Mouse (Mus musculus) neural tube, embryonic 15.5 days (tissue): ENCODE measurements at regions not wholly inside any gene's neighbourhood (a gene's known extent, or its start where the extent isn't known, plus 50 kb on each side); places are given as distances from the start of the nearest gene placed in this dataset.

Experiments
- ATAC-seq: fragments of 200-750 bp; cut with Nextera tagmentation; 2 replicates; pipeline ENCODE4 v1.8.0; 2017; ENCODE audit warnings: mild to moderate bottlenecking, moderate TSS enrichment, moderate library complexity; ENCODE audit not compliant: low FRiP score
- H3K27ac ChIP-seq: fragments of 300-500 bp; sonication (generic); replicated peaks from 2 replicates; pipeline ENCODE4 v1.5.1; 2015; ENCODE audit warnings: mild to moderate bottlenecking, inconsistent platforms
- H3K27me3 ChIP-seq: fragments of 300-500 bp; sonication (generic); replicated peaks from 2 replicates; pipeline ENCODE4 v1.6.1; 2015; ENCODE audit warnings: inconsistent platforms
- H3K36me3 ChIP-seq: fragments of 300-500 bp; sonication (generic); 2 replicates; pipeline ENCODE4 v1.6.1; 2015; ENCODE audit warnings: inconsistent platforms
- H3K4me1 ChIP-seq: fragments of 300-500 bp; sonication (generic); 2 replicates; pipeline ENCODE4 v1.6.1; 2015; ENCODE audit warnings: inconsistent platforms
- H3K4me2 ChIP-seq: fragments of 300-500 bp; sonication (generic); 2 replicates; pipeline ENCODE4 v1.6.1; 2015; ENCODE audit warnings: inconsistent platforms, mild to moderate bottlenecking, moderate library complexity
- H3K4me3 ChIP-seq: fragments of 300-500 bp; sonication (generic); replicated peaks from 2 replicates; pipeline ENCODE4 v1.5.1; 2015; ENCODE audit warnings: mild to moderate bottlenecking, inconsistent platforms
- H3K9ac ChIP-seq: fragments of 300-500 bp; sonication (generic); replicated peaks from 2 replicates; pipeline ENCODE4 v1.6.1; 2015; ENCODE audit warnings: mild to moderate bottlenecking, inconsistent platforms
- H3K9me3 ChIP-seq: fragments of 300-500 bp; sonication (generic); replicated peaks from 2 replicates; pipeline ENCODE4 v1.6.1; 2016; ENCODE audit warnings: inconsistent platforms
- WGBS: fragments of 180-500 bp; shearing (Covaris S2); methylation state at CpG from one replicate; pipeline ENCODE4 v1.1.7; 2015; ENCODE audit warnings: mixed read lengths; 5-methylcytosine and 5-hydroxymethylcytosine counted together

DNA sequence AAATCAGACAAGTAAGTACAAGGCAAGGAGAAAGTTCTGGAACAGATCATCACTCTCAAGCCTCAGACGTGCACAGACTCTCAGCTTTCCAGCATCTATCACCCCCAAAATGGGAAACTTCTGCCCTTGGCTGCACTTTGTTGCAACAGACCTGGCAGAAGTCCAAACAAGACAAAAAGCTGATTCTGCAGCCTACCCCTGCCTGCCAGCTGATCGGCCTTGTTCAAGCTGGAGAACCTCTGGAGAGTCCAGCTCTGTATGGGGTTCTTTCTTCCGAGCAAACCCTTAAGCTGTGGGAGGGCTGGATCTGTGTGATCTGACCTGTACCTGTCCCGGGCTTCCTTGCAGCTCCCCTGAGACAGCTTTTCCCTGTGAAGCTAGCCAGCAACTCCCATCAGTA lies 299.7 kb upstream of the Klf3 start:
- no peak for ATAC-seq
- H3K27ac ChIP-seq, result no peak overlapping the region
- 33% methylated on average over 4 of the region's 4 CpGs for whole genome bisulfite sequencing
- H3K4me3 ChIP-seq, result no peak overlapping the region
- peaks cover 25% of the 10 kb centered on the region for H3K4me1 ChIP-seq
- H3K4me2 ChIP-seq, result no peak overlapping the region
- H3K9me3 ChIP-seq, result no peaks in the 10 kb centered on the region
- no peak overlapping the region for H3K9ac ChIP-seq
- no peaks in the 10 kb centered on the region for H3K36me3 ChIP-seq
- H3K27me3 ChIP-seq, result no peaks in the 10 kb centered on the region

GRCm38 (mm10) chr5:64504507-64504906 lies 298.7 kb upstream of the Klf3 start:
- no peak for ATAC-seq
- Histone ChIP-seq H3K36me3 (no peaks in the 10 kb centered on the region), H3K27me3 (no peaks in the 10 kb centered on the region), H3K9ac (no peak overlapping the region), H3K27ac (peak overlapping the region; percentile 18; the same call in 1 of the 2 replicates), H3K9me3 (no peaks in the 10 kb centered on the region), H3K4me3 (no peak overlapping the region), H3K4me1 (peaks cover 25% of the 10 kb centered on the region), H3K4me2 (peak overlapping the region; percentile 72; the same call in 1 of the 2 replicates)
- 56% methylated on average over 6 of the region's 6 CpGs for WGBS

DNA sequence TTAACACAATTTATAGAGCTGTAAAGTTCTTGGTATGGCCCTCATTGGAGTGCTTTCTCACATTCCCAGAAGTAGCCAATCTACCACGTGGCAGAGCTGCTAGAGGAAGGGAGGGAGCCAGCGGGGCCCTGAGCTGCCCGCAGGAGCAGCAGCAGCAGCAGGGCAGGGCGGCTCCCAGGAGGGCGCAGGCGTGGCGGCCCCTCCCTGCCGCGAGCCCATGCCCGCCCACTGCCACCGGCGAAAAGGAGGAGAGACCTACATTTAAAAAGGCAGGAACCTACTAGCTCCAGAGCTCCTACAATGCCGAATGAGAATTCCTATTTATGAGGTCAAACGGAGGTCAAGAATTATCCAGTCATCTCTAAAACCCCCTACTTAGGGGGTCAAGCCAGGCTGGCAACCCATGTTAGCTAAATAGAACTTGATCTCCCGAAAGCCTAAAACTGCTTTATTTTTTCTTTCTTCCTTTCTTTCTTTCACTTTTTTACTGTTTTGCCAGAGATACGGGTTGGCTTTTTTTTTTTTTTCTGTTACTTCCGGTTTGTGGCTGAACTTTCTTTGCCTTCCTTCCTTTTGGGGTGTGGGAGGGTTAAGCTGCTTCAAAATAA lies 297.9 kb upstream of the Klf3 start:
- peak overlapping the region; percentile 72 for H3K4me2 ChIP-seq
- no peaks in the 10 kb centered on the region for H3K36me3 ChIP-seq
- peak overlapping the region; percentile 18; the same call in 1 of the 2 replicates for H3K27ac ChIP-seq
- H3K9me3 ChIP-seq, result no peaks in the 10 kb centered on the region
- peak overlapping the region; percentile 37 for H3K4me3 ChIP-seq
- H3K9ac ChIP-seq, result 0 out of 2 replicates have a peak overlapping the region, but pooled peaks have one; percentile 14
- peaks cover 25% of the 10 kb centered on the region for H3K4me1 ChIP-seq
- WGBS, result 1% methylated on average over 17 of the region's 17 CpGs
- no peaks in the 10 kb centered on the region for H3K27me3 ChIP-seq
- ATAC-seq, result peak; percentile 51; the same call in 1 of the 2 replicates

GRCm38 (mm10) chr5:64505835-64506600 lies 297.2 kb upstream of the Klf3 start:
- H3K36me3 ChIP-seq, result no peaks in the 10 kb centered on the region
- WGBS, result 3% methylated on average over 15 of the region's 15 CpGs
- H3K4me3 ChIP-seq, result peak overlapping the region; percentile 37
- H3K9me3 ChIP-seq, result no peaks in the 10 kb centered on the region
- ATAC-seq, result peak; percentile 73; the same call in 1 of the 2 replicates
- H3K27ac ChIP-seq, result 0 out of 2 replicates have a peak overlapping the region, but pooled peaks have one; percentile 18
- peak overlapping the region; percentile 72 for H3K4me2 ChIP-seq
- peaks cover 25% of the 10 kb centered on the region for H3K4me1 ChIP-seq
- no peaks in the 10 kb centered on the region for H3K27me3 ChIP-seq
- H3K9ac ChIP-seq, result peak overlapping the region; percentile 6; the same call in 1 of the 2 replicates

DNA sequence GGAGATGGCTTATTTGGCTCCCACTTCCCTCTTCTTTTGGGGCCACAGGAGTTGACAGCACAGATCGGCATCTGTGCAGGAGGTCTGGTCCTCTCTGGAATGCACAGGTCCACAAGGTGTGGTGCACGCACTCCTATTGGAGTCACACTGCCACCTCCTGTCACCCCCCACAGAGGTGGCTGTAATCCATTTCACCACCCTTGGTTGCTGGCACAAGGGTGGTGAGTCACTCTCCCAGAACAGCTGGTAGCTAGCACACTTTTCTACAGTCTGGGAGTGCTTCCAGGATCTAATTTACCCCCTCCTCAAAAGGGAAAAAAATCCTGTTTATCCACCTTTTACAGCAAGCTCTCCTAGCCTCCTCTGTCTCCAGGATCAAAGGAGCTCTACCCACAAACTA lies 294.6 kb upstream of the Klf3 start:
- H3K9ac ChIP-seq, result no peak overlapping the region

GRCm38 (mm10) chr5:64513155-64513945 lies 289.8 kb upstream of the Klf3 start:
- H3K27me3 ChIP-seq, result no peaks in the 10 kb centered on the region
- H3K4me2 ChIP-seq, result no peak overlapping the region
- no peaks in the 10 kb centered on the region for H3K9me3 ChIP-seq
- WGBS, result 78% methylated on average over 20 of the region's 20 CpGs
- H3K9ac ChIP-seq, result no peak overlapping the region
- H3K27ac ChIP-seq, result no peak overlapping the region
- H3K36me3 ChIP-seq, result no peaks in the 10 kb centered on the region
- no peak for ATAC-seq
- H3K4me3 ChIP-seq, result no peak overlapping the region
- no peaks in the 10 kb centered on the region for H3K4me1 ChIP-seq

More for the DNA sequence above, 294.6 kb upstream of the Klf3 start:
- ATAC-seq, result no peak
- no peak overlapping the region for H3K4me3 ChIP-seq
- WGBS, result 79% methylated on average over 2 of the region's 2 CpGs
- no peak overlapping the region for H3K4me2 ChIP-seq
- no peaks in the 10 kb centered on the region for H3K36me3 ChIP-seq
- peaks cover 22% of the 10 kb centered on the region for H3K4me1 ChIP-seq
- H3K27ac ChIP-seq, result no peak overlapping the region
- no peaks in the 10 kb centered on the region for H3K27me3 ChIP-seq
- H3K9me3 ChIP-seq, result no peaks in the 10 kb centered on the region

GRCm38 (mm10) chr5:64516115-64516665 lies 287.0 kb upstream of the Klf3 start:
- Histone ChIP-seq H3K27me3 (no peaks in the 10 kb centered on the region), H3K36me3 (no peaks in the 10 kb centered on the region), H3K4me2 (no peak overlapping the region), H3K4me3 (no peak overlapping the region), H3K9me3 (no peaks in the 10 kb centered on the region), H3K9ac (no peak overlapping the region), H3K4me1 (no peaks in the 10 kb centered on the region), H3K27ac (no peak overlapping the region)
- no peak for ATAC-seq
- WGBS, result 92% methylated on average over 13 of the region's 13 CpGs

DNA sequence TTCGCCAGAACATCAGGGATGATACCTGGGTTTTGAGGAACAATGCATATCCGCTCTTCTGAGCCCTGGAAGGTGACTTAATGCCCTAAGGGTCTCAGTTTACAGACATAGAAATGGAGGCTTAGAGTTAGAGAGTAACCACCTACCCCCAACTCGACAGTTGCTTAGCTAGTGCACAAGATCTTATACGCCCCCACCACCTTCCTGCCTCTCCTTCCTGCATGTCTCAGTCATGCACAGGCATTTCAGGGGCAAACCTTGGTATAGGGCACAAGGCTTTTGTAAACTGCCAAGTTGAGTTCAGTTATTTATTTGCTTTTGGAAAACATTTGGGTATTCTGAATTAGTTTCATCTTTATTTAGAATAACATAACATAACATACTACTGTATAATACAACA lies 285.9 kb upstream of the Klf3 start:
- no peak for ATAC-seq
- H3K36me3 ChIP-seq, result no peaks in the 10 kb centered on the region
- H3K4me1 ChIP-seq, result no peaks in the 10 kb centered on the region
- H3K9ac ChIP-seq, result no peak overlapping the region
- no peak overlapping the region for H3K4me3 ChIP-seq
- no peaks in the 10 kb centered on the region for H3K27me3 ChIP-seq
- no peak overlapping the region for H3K27ac ChIP-seq
- WGBS, result 93% methylated on average over 4 of the region's 4 CpGs
- no peak overlapping the region for H3K4me2 ChIP-seq
- H3K9me3 ChIP-seq, result no peaks in the 10 kb centered on the region

- Histone ChIP-seq H3K9ac (no peak overlapping the region), H3K27me3 (no peaks in the 10 kb centered on the region), H3K4me3 (no peak overlapping the region), H3K4me2 (no peak overlapping the region), H3K36me3 (no peaks in the 10 kb centered on the region), H3K9me3 (no peaks in the 10 kb centered on the region), H3K4me1 (no peaks in the 10 kb centered on the region), H3K27ac (no peak overlapping the region)
- WGBS, result 67% methylated on average over 3 of the region's 3 CpGs
- no peak for ATAC-seq
Measured at GRCm38 (mm10) chr5:64517835-64518234, 285.4 kb upstream of the Klf3 start.

GRCm38 (mm10) chr5:64519036-64519435 lies 284.2 kb upstream of the Klf3 start:
- Histone ChIP-seq H3K4me2 (no peak overlapping the region), H3K27ac (no peak overlapping the region), H3K9me3 (no peaks in the 10 kb centered on the region), H3K9ac (no peak overlapping the region), H3K36me3 (no peaks in the 10 kb centered on the region), H3K4me1 (no peaks in the 10 kb centered on the region), H3K4me3 (no peak overlapping the region), H3K27me3 (no peaks in the 10 kb centered on the region)
- no peak for ATAC-seq
- WGBS, result 73% methylated on average over 7 of the region's 7 CpGs

DNA sequence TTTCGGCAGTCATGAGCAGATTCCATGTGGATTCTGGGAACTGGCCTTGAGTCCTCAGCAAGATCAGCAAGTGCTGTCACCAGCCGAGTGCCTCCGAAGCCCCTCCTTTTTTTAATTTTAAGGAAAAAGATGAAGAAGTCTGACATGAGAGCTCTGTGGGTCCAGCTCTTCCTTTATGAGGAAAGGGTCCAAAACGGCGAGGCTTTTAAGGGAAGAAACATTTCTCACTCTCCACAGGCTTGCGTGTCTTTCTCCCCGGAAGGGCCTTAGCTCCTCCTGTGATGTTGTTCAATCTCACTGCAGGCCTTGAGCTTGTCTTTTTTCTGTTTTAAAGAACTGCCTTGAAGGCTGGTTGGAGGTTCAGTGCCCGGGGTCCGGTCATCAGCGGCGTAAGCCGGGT lies 283.5 kb upstream of the Klf3 start:
- 81% methylated on average over 12 of the region's 12 CpGs for WGBS
- no peak overlapping the region for H3K4me2 ChIP-seq
- no peaks in the 10 kb centered on the region for H3K4me1 ChIP-seq
- no peaks in the 10 kb centered on the region for H3K36me3 ChIP-seq
- H3K27ac ChIP-seq, result no peak overlapping the region
- no peak for ATAC-seq
- no peak overlapping the region for H3K4me3 ChIP-seq
- no peaks in the 10 kb centered on the region for H3K9me3 ChIP-seq
- no peak overlapping the region for H3K9ac ChIP-seq
- H3K27me3 ChIP-seq, result no peaks in the 10 kb centered on the region
